Mouse (Mus musculus) G1E (cell line): ENCODE results near the gene Zfp628.

Source experiments
- GATA1 ChIP-seq: IDR thresholded peaks from 2 replicates; pipeline ENCODE4 v1.6.1; 2012; ENCODE audit warnings: borderline replicate concordance, low read length, inconsistent platforms, mixed read lengths
- POLR2AphosphoS5 ChIP-seq: IDR thresholded peaks from 2 replicates; pipeline ENCODE4 v1.6.1; 2012; ENCODE audit warnings: low read depth, low read length, inconsistent platforms; ENCODE audit not compliant: insufficient replicate concordance

- TF ChIP-seq POLR2AphosphoS5 (no peak), GATA1 (no peak)
Measured at GRCm38 (mm10) chr7:4919096-4919495, 4.1 kb downstream of the Zfp628 start.
